Mouse (Mus musculus) bone marrow, adult 2 months (tissue): ENCODE results near the gene Ptprm.

Experiments used
- CTCF ChIP-seq: fragments of 200-500 bp; IDR thresholded peaks from 2 replicates; pipeline ENCODE4 v1.5.1; 2011; ENCODE audit warnings: low read length, control low read depth; ENCODE audit not compliant: control insufficient read depth, insufficient read depth
- POLR2A ChIP-seq: fragments of 200-500 bp; IDR thresholded peaks from 2 replicates; pipeline ENCODE4 v1.6.1; 2011; ENCODE audit warnings: low read depth, mild to moderate bottlenecking, control low read depth, low read length, borderline replicate concordance; ENCODE audit not compliant: control insufficient read depth

- TF ChIP-seq POLR2A (no peak), CTCF (no peak)
Observed at GRCm38 (mm10) chr17:66671287-66671686, 683.0 kb downstream of the Ptprm start.
